Mouse (Mus musculus) MEL (cell line): ENCODE results near the gene Zfp637. TPM values are rescaled to one million over a fixed set of nuclear protein-coding genes. Genes with fewer than 3 reads are reported as not detected.

Source experiments
- DNase-seq: peaks from one replicate; pipeline ENCODE4 v3.0.0; 2011; ENCODE audit warnings: low read depth, low spot score
- H3K27ac ChIP-seq: 2 replicates; pipeline ENCODE4 v1.5.1; 2012; ENCODE audit warnings: low read depth, mild to moderate bottlenecking, control low read depth, low read length, moderate library complexity; ENCODE audit not compliant: control insufficient read depth
- H3K27me3 ChIP-seq, 2 experiments: fragments of 150-350 bp in 1 of 2; sonication (generic) in 1 of 2; 2 replicates each; pipeline ENCODE4 v1.6.1; 2012; ENCODE audit warnings: low read length in 2 of 2, mild to moderate bottlenecking in 2 of 2, improper control_type of control experiment in 1 of 2, moderate library complexity in 1 of 2; ENCODE audit not compliant: insufficient read depth in 2 of 2, control insufficient read depth in 1 of 2
- H3K36me3 ChIP-seq, 2 experiments: 2 replicates each; pipeline ENCODE4 v1.6.1; 2012 to 2014; ENCODE audit warnings: low read length in 2 of 2, improper control_type of control experiment in 1 of 2, inconsistent platforms in 1 of 2, mild to moderate bottlenecking in 1 of 2; ENCODE audit not compliant: insufficient read depth in 2 of 2, control insufficient read depth in 1 of 2
- H3K4me1 ChIP-seq, 2 experiments: fragments of 150-350 bp in 1 of 2; sonication (generic) in 1 of 2; 2 replicates each; pipeline ENCODE4 v1.6.1; 2012; ENCODE audit warnings: low read length in 2 of 2, improper control_type of control experiment in 1 of 2, mild to moderate bottlenecking in 1 of 2; ENCODE audit not compliant: insufficient read depth in 2 of 2, control insufficient read depth in 1 of 2
- H3K4me3 ChIP-seq, 2 experiments: fragments of 150-350 bp in 1 of 2; sonication (generic) in 1 of 2; 2 replicates each; pipeline ENCODE4 v1.5.1; 2012; ENCODE audit warnings: low read depth in 2 of 2, low read length in 2 of 2, mild to moderate bottlenecking in 2 of 2, moderate library complexity in 2 of 2, control low read depth in 1 of 2, improper control_type of control experiment in 1 of 2; ENCODE audit not compliant: control insufficient read depth in 1 of 2, insufficient read depth in 1 of 2
- H3K79me2 ChIP-seq: 2 replicates; pipeline ENCODE4 v1.6.1; 2012; ENCODE audit warnings: mild to moderate bottlenecking, low read length, moderate library complexity; ENCODE audit not compliant: control insufficient read depth, poor library complexity, insufficient read depth
- H3K9ac ChIP-seq: 2 replicates; pipeline ENCODE4 v1.6.1; 2012; ENCODE audit warnings: low read depth, mild to moderate bottlenecking, control low read depth, low read length, moderate library complexity; ENCODE audit not compliant: control insufficient read depth, poor library complexity, severe bottlenecking
- H3K9me3 ChIP-seq: fragments of 150-350 bp; sonication (generic); replicated peaks from 2 replicates; pipeline ENCODE4 v1.6.1; 2012; ENCODE audit warnings: mild to moderate bottlenecking, low read length, improper control_type of control experiment, moderate library complexity; ENCODE audit not compliant: insufficient read depth
- BHLHE40 ChIP-seq: IDR thresholded peaks from 2 replicates; pipeline ENCODE4 v1.6.1; 2012; ENCODE audit warnings: low read depth, mild to moderate bottlenecking, inconsistent platforms, low read length, improper control_type of control experiment, borderline replicate concordance
- CHD1 ChIP-seq: IDR thresholded peaks from 2 replicates; pipeline ENCODE4 v1.6.1; 2012; ENCODE audit warnings: low read depth, mild to moderate bottlenecking, inconsistent platforms, low read length, improper control_type of control experiment
- CTCF ChIP-seq, 3 experiments: IDR thresholded peaks in 2 of 3; conservative IDR thresholded peaks in 1 of 3; 2 replicates each; pipeline ENCODE4 v1.5.1; 2011 to 2012; ENCODE audit warnings: low read length in 3 of 3, low read depth in 2 of 3, mild to moderate bottlenecking in 2 of 3, improper control_type of control experiment in 1 of 3, inconsistent platforms in 1 of 3, mixed read lengths in 1 of 3, moderate library complexity in 1 of 3; ENCODE audit not compliant: control insufficient read depth in 1 of 3, insufficient read depth in 1 of 3, poor library complexity in 1 of 3, severe bottlenecking in 1 of 3
- E2F4 ChIP-seq: IDR thresholded peaks from 2 replicates; pipeline ENCODE4 v1.6.1; 2011; ENCODE audit warnings: low read depth, low read length, improper control_type of control experiment, borderline replicate concordance
- GATA1 ChIP-seq: IDR thresholded peaks from 2 replicates; pipeline ENCODE4 v1.6.1; 2011; ENCODE audit warnings: low read depth, low read length, improper control_type of control experiment
- KAT2A ChIP-seq: conservative IDR thresholded peaks from 2 replicates; pipeline ENCODE4 v1.6.1; 2012; ENCODE audit warnings: low read depth, low read length, improper control_type of control experiment, inconsistent platforms
- NELFE ChIP-seq: IDR thresholded peaks from 2 replicates; pipeline ENCODE4 v1.6.1; 2011; ENCODE audit warnings: low read depth, low read length, improper control_type of control experiment
- POLR2AphosphoS2 ChIP-seq: IDR thresholded peaks from 2 replicates; pipeline ENCODE4 v1.6.1; 2011; ENCODE audit warnings: low read length, improper control_type of control experiment
- RCOR1 ChIP-seq: IDR thresholded peaks from 2 replicates; pipeline ENCODE4 v1.6.1; 2012; ENCODE audit warnings: low read depth, mild to moderate bottlenecking, inconsistent platforms, low read length, improper control_type of control experiment
- TCF12 ChIP-seq: IDR thresholded peaks from 2 replicates; pipeline ENCODE4 v1.6.1; 2014; ENCODE audit warnings: low read depth, mild to moderate bottlenecking, inconsistent platforms, low read length, improper control_type of control experiment, moderate library complexity
- ZC3H11A ChIP-seq: IDR thresholded peaks from 2 replicates; pipeline ENCODE4 v1.6.1; 2012; ENCODE audit warnings: low read depth, mild to moderate bottlenecking, inconsistent platforms, low read length, improper control_type of control experiment
- ZKSCAN1 ChIP-seq: IDR thresholded peaks from 2 replicates; pipeline ENCODE4 v1.6.1; 2012; ENCODE audit warnings: low read depth, mild to moderate bottlenecking, inconsistent platforms, low read length, improper control_type of control experiment, moderate library complexity
- polyA plus RNA-seq, 2 experiments: library from polyadenylated mRNA; stranded (reverse) in 1 of 2; unstranded in 1 of 2; fragments of >175 nt in 1 of 2; fragments of >200 nt in 1 of 2; gene quantifications; 2 replicates each; pipeline versions ENCODE4 v1.2.1 to v1.2.4; 2012; ENCODE audit warnings: low replicate concordance in 2 of 2, low read depth in 1 of 2; ENCODE audit not compliant: insufficient read length in 2 of 2, insufficient read depth in 1 of 2, missing spikeins in 1 of 2
- total RNA-seq: library from RNA; depleted of rRNA; stranded (reverse); fragments of 300-350 nt; gene quantifications from 2 replicates; pipeline ENCODE4 v1.2.3, GENCODE M21; 2012

The Zfp637 gene
- total and polyA plus RNA-seq, 3 experiments: 52.4 to 53.8 TPM; not detected in 1

DNA sequence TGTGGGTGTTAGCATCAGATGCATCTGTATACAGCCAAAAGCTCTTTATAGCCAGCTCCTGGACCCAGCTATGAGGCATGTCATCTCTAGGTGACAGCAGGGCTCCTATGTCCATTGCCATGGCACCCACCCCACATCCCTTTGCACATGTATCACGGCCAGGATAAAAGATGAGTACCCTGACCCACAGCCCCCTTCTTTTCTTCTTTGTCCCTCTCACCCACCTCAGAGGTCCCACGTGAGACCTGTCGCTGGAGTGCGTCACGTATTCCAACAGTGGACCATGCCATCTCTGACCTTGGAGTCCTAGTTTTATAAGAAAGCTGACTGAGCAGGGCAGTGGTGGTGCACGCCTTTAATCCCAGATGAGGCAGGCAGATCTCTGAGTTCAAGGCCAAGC, 31.2 kb upstream of the Zfp637 start:
- Histone ChIP-seq H3K27me3 (no peaks in the 10 kb centered on the region), H3K4me1 (no peaks in the 10 kb centered on the region), H3K9me3 (no peaks in the 10 kb centered on the region), H3K36me3 (no peaks in the 10 kb centered on the region), H3K27ac (no peak overlapping the region)
- no peak for TF ChIP-seq POLR2AphosphoS2
- TF ChIP-seq, all 39 proteins: peak for 0
- no peak overlapping the region for H3K9ac ChIP-seq
- no peak overlapping the region for H3K4me3 ChIP-seq
- H3K79me2 ChIP-seq: no peaks in the 10 kb centered on the region
- DNase-seq: no peak

DNA sequence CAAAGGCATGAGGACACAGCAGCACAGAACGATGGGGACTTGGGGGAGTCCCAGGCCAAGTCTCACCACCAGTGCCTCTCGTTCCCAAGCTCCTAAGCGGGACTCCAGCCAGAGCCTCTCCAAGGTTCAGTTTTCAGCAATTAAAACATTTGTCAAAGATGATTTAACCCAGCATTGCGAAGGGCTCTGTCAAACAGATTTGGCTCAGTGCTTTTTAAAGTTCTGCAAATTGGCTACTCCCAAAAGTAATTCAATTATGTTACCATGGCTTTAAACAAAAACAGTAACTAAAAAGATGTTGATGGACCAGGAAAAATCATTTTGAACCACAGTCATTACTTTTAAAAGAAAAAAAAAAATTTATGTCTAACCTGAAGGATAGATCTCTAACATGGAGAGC, 30.3 kb upstream of the Zfp637 start:
- no peak overlapping the region for H3K9ac ChIP-seq
- no peak overlapping the region for H3K4me3 ChIP-seq
- no peaks in the 10 kb centered on the region for H3K4me1 ChIP-seq
- H3K79me2 ChIP-seq: no peaks in the 10 kb centered on the region
- no peak overlapping the region for H3K27ac ChIP-seq
- DNase-seq: no peak
- no peaks in the 10 kb centered on the region for H3K36me3 ChIP-seq
- TF ChIP-seq GATA1 (no peak), ZKSCAN1 (no peak), POLR2AphosphoS2 (no peak), NELFE (no peak), CHD1 (no peak), KAT2A (no peak), BHLHE40 (no peak), TCF12 (no peak), E2F4 (no peak), ZC3H11A (no peak), RCOR1 (no peak)
- TF ChIP-seq, all 39 proteins: peak for 0
- H3K27me3 ChIP-seq: no peaks in the 10 kb centered on the region
- H3K9me3 ChIP-seq: no peaks in the 10 kb centered on the region

DNA sequence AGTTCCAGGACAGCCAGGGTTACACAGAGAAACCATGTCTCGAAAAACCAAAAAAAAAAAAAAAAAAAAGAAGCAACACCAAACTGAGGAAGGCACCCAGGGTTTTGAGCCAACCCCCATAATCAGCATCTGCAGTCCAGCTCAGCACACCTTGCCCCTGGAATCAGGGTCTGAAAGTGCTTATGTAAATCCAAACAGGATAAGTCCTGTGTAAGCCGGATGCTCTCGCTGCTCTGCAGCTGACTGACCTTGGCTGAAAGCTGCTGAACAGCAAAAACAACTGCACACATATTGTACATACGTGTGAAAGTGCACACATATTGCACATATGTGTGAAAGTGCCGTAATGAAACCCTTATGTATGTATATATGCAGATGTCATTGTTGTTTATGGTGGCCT, 29.7 kb upstream of the Zfp637 start:
- H3K9me3 ChIP-seq: no peaks in the 10 kb centered on the region
- no peaks in the 10 kb centered on the region for H3K79me2 ChIP-seq
- no peak overlapping the region for H3K4me3 ChIP-seq
- no peaks in the 10 kb centered on the region for H3K4me1 ChIP-seq
- no peak overlapping the region for H3K27ac ChIP-seq
- no peak overlapping the region for H3K9ac ChIP-seq
- TF ChIP-seq RCOR1: no peak
- TF ChIP-seq CTCF (IDR thresholded peaks at IDR 0.05 in 2 of 3, conservative IDR thresholded peaks at IDR 0.05 in 1 of 3; ENCODE audit: control insufficient read depth in 1 of 3, insufficient read depth in 1 of 3, low read depth in 2 of 3, low read length in 3 of 3, poor library complexity in 1 of 3, severe bottlenecking in 1 of 3): no peak
- no peaks in the 10 kb centered on the region for H3K27me3 ChIP-seq
- DNase-seq: no peak
- no peaks in the 10 kb centered on the region for H3K36me3 ChIP-seq
